Mouse (Mus musculus) megakaryocyte, embryonic 14.5 days (primary cell): ENCODE measurements around the gene Tnc.

Source experiments
- FLI1 ChIP-seq: IDR thresholded peaks from 2 replicates; pipeline ENCODE4 v1.6.1; 2012; ENCODE audit warnings: low read length, inconsistent platforms, mixed read lengths
- GATA1 ChIP-seq: IDR thresholded peaks from 3 replicates; pipeline ENCODE4 v1.6.1; 2012; ENCODE audit warnings: mixed read lengths, low read length, inconsistent platforms, borderline replicate concordance

DNA sequence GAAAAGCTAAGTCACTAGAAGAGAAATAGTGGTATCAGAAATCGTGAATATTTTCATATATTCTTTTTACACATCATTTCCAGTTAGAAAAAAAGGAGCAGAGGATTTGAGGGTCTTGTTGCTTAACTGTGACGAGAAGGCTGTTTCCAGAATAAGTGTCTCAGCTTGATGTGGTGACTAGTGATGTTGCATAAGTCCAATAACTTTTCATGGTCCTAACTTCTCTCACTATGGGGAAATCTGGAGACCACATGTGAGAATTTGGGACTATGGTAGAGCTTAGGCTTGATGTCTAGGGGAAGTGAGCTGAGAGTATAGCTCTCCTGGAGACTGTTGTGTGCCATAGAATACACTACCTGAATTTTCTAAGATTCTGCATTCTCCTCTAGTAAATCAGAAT lies 42.6 kb upstream of the Tnc start:
- TF ChIP-seq GATA1 (no peak), FLI1 (no peak)
